Mouse (Mus musculus) lung, adult 2 months (tissue): ENCODE measurements around the gene Rtn3.

ENCODE experiments used
- CTCF ChIP-seq: fragments of 200-500 bp; IDR thresholded peaks from 2 replicates; pipeline ENCODE4 v1.5.1; 2011; ENCODE audit warnings: mild to moderate bottlenecking, low read length, control low read depth; ENCODE audit not compliant: insufficient read depth
- POLR2A ChIP-seq: fragments of 200-500 bp; IDR thresholded peaks from 2 replicates; pipeline ENCODE4 v1.6.1; 2011; ENCODE audit warnings: low read depth, mild to moderate bottlenecking, control low read depth, low read length, borderline replicate concordance; ENCODE audit errors: extremely low read depth

DNA sequence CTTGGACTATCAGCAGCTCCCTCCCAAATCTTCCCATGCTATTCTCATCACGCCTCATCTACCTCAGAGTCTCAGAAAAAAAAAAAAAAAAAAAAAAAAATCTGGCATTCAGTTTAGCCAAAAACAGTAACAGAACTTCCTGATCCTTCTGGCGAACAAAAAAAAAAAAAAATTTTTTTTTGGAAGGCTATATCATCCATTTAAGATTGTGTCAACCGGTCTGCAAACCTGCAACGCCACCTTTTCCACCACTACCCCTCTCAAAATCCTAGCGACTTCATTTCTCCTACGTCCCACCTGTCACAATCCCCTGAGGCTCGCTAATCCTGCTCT, 849 bp downstream of the Rtn3 start:
- TF ChIP-seq CTCF, result no peak
- no peak for TF ChIP-seq POLR2A
